Mouse (Mus musculus): Measurements from ENCODE around the gene Lingo4. TPM values are rescaled to one million over a fixed set of nuclear protein-coding genes. Genes with fewer than 3 reads are reported as not detected.

Lingo4 gene
- total RNA-seq, 2 experiments from 2014 or later, result 0.78 to 1.2 TPM

GRCm38 (mm10) chr3:94387391-94387790 lies 10.9 kb upstream of the Lingo4 start:
- DNase-seq, result no peak

DNA sequence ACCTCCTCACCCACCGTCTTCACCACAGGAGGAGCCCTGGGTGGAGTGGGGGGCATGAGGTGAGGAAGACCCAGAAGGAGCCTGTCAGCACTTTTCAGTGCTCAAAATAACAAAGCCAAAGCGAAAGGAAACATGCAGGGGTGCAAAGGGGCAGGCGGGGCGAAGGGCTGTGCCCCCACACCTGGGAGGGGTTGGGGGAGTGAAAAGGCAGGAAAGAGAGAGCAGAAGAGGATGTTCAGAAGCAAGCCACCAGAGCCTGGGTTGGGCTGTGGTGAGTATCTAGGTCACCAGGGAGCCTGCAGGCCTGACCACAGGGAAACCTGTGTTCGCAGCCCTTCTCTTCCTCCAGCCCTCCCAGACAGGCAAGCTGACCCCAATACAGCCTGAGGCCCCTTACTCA lies 10.3 kb upstream of the Lingo4 start:
- no peak for DNase-seq

DNA sequence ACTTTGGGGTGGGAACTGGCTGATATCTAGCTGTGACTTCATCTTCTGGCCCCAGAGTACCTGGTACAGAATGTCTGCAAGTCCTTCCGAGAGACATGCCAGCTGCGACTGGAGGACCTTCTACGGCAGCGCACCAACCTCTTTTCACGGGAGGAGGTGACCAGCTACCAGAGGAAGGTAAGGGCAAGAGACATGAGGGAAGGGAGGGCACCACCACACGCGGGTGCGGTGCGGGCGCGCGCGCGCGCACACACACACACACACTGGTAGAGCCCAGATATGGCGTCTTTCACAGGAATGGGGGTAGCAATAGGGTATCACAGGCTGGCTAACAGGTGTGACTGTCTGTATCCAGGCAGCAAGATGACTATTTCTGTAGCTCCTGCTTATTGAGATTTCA lies 8.9 kb upstream of the Lingo4 start:
- DNase-seq, result no peak

DNA sequence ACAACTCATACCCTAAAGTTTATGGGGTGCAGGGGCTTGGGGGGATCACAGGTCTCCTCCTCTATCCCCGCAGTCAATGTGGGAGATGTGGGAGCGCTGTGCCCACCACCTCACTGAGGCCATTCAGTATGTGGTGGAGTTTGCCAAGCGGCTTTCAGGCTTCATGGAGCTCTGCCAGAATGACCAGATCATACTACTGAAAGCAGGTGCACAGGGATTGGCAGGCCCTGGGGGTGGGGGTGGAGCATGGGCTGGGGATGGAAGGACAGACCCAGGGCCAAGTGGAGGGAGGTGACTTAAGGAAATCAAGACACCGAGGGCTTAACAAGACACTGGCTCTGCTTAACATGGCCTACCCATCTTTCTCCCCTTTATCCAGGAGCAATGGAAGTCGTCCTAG lies 7.3 kb upstream of the Lingo4 start:
- no peak for DNase-seq

- no peak for DNase-seq
Observed at GRCm38 (mm10) chr3:94392128-94392527, 6.2 kb upstream of the Lingo4 start.

- no peak for DNase-seq
Observed at GRCm38 (mm10) chr3:94393049-94393448, 5.3 kb upstream of the Lingo4 start.

DNA sequence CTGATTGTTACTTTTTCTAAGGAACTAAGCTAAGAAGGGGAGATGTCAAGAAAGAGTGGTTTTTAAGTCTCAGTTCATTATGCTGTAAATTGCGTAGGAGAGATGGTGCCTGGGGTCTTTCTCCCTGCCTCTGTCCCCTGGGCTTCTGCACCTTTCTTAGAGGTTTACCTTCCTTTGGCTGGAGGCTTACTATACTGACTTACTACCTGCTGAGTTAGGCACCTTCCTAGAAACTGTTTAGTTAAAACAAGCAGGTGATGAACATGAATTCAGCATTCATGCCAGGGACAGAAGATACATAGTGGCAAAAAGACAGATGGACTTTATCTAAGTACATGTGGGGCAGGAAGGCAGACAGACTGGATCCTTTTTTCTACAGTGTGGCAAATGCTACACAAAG lies 2.0 kb upstream of the Lingo4 start:
- no peak for DNase-seq

GRCm38 (mm10) chr3:94396851-94397250 lies 1.5 kb upstream of the Lingo4 start:
- DNase-seq, result no peak

- DNase-seq, result no peak
Observed at GRCm38 (mm10) chr3:94398943-94399481, 695 bp downstream of the Lingo4 start.

DNA sequence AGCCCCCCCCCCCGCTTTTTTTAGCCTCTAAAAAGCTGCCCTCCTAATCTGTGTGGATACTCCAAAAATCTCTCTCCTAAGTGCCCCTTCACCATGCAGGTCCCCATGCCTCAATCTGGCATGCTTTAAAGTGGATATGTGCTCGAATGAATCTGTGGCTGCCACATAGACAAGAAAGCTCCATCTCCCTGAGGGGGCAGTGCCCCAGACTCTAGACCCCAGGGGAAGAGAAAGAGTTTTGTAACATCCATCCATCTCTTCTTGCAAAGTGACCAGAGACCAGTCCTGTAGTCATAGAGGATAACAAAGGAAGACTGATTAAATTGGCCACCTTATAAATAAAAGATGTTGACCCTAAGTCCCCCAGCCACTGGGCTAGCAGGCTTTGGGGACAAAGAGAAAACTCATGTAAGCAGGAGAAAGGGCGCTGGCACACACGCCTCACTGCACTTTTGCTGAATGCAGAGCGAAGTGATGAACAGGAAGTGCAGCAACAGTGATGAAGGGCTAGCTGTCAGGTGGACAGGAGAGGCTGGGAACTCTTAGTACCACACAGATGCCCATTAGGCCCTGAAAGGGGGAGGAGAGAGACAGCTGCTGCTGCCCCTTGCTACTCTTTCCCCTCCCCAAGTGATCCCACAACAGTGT lies 1.5 kb downstream of the Lingo4 start:
- DNase-seq, result no peak

GRCm38 (mm10) chr3:94402451-94402850 lies 4.1 kb downstream of the Lingo4 start:
- no peak for DNase-seq

- no peak for DNase-seq
Observed at GRCm38 (mm10) chr3:94404366-94405054, 6.2 kb downstream of the Lingo4 start.

DNA sequence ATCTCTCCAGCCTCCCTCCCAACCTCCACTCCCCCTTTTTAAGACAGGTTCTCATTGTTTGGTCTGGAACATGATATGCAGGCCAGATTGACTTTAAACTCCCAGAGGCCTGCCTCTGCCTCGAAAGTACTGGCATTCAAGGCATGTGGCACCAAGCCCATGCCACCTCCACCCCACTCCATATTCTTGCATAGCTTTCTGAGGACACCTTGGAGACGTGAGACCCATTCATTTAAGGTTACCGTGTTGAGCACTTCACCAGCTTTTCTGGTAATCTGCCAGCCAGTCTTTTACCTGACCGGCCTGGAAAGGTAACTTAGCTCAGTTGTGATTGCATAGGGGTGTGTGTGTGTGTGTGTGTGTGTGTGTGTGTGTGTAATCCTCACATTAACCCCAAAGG lies 7.2 kb downstream of the Lingo4 start:
- DNase-seq, result no peak

DNA sequence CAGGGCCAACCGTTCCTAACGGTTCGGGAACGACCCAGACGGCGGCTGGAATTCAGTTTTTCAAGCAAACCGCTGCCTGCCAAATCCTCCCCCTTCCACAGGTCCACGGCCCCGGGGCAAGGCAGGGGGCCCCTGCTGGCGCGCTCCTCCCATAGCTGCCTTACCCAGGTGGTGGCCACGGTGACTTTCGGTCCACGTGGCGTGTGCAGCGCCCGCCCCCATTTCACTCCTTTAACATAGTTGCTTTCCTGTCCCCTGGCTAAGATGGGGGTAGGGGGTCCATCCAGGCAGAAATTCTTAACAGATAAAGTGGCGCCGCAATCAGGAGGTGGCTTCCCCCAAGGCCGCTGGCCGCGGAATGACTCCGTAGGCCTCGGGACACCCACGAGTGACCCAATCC lies 14.2 kb downstream of the Lingo4 start:
- no peak for DNase-seq

GRCm38 (mm10) chr3:94413031-94413679 lies 14.8 kb downstream of the Lingo4 start, which contains the start of gene Tdrkh:
Gene Tdrkh (plus strand): TSS chr3:94413273.
- peak; percentile 98 for DNase-seq

GRCm38 (mm10) chr3:94430980-94431379 lies 32.7 kb downstream of the Lingo4 start:
- no peak for DNase-seq

DNA sequence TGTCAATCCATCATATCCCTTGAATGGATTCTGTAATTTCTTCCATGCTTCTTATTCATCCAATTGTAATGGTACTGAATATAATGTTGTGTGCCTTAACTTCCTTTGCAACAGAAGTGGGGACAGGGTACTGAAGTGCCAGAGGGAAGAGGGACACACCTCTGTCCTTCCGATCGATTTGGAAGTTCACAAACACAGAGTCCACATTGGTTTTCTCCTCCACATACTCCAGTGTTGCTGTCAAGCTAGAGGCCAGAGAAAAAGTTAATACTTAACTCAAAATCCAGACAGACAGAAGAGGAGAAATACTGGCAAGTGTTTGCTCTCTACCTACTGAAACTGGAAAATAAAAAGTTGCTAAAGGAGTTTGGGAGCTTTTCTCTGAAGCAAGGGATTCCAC lies 36.0 kb downstream of the Lingo4 start:
- no peak for DNase-seq

- DNase-seq, result no peak
Observed at GRCm38 (mm10) chr3:94436420-94436819, 38.1 kb downstream of the Lingo4 start.

DNA sequence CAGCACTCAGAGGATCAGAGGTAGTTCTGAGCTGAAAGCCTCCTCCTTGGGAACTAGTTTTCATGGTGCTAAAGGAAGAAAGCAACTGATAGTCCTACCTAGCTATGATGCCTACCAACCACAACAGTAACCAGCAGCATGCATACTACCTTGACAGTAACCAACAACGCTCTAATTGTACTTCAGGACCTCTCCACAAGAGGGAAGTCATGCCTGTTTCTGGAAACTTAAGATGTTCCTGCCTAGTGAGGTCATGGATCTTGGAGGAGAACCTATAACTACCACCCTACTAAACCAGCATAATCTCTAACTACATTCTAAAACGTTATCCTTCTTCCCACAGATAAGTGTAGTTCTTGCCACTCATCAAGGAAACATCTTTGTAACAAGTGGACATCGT lies 42.9 kb downstream of the Lingo4 start:
- no peak for DNase-seq

DNA sequence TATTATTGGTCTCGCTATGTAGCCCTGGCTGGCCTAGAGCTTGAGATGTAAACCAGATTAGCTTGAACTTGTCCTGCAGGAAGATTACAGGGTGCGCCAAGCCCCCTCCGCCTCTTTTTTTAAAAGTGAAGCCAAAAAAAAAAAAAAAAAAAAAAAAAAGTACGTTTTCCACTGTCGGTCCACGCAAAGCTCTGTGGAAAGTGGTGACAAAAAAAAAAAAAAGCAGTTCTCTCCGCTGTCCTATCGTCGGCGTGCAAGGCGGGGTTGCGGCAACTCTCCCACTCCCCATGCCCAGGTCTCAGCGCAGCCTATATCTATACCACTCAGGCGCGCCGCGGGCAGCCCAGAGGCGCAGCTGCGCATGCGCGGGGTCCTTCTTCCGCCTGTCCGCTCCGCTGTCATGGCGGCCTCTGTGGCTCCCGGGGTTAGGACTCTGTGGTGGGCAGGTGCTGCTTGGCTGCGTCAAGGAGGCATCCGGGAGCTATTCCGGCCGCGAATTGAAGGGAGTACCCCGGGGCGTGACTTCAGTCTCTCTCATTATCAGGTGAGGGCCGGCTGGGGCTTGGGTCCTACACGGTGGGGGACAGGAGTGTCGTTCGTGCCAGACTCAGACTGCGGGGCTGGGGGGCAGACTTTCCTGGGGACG lies 44.8 kb downstream of the Lingo4 start, which contains the start of gene Mrpl9:
TSS of gene Mrpl9 (plus strand) at position 368 of the 646 bp plus-strand sequence.
- peak; percentile 93 to 94 for DNase-seq

DNA sequence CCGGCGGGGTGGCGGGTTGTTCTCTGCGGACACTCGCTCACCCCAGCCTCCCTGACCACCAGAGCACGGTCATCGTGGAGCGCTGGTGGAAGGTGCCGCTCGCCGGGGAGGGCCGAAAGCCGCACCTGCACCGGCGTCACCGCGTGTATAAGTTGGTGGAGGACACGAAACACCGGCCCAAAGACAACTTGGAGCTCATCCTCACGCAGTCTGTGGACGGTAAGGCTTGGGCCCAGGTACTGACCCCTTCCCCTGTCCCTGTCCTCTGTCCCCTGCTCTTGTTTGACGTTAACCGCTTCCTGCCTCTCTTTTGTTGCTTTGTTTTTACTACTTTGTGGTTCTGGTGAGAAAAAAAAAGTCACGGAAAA lies 45.3 kb downstream of the Lingo4 start, which contains the start of gene Oaz3:
TSS of gene Oaz3 (minus strand) at position 319 of the 368 bp plus-strand sequence.
- no peak for DNase-seq

GRCm38 (mm10) chr3:94449377-94449776 lies 51.1 kb downstream of the Lingo4 start:
- DNase-seq, result no peak
